Mouse (Mus musculus): Measurements from ENCODE around the gene Agbl5. TPM values are rescaled to one million over a fixed set of nuclear protein-coding genes. Genes with fewer than 3 reads are reported as not detected.

The Agbl5 gene
- polyA plus RNA-seq, 1 experiment from 2014 or later = 2.3 TPM

Other genes with a start within 250 kb of the Agbl5 start
- gene Slc35f6, start 240.8 kb upstream of the Agbl5 start, polyA plus RNA-seq (2018) = 88.8 to 137 TPM (median 120 TPM) in 3 replicates
- gene Cenpa, start 221.9 kb upstream of the Agbl5 start, polyA plus RNA-seq (2018) = 14.0 to 121 TPM (median 41.5 TPM) in 3 replicates
- gene Dpysl5, start 177.1 kb upstream of the Agbl5 start, polyA plus RNA-seq (2018) = not detected in 3 replicates
- 5.1 to 9.3 TPM (median 8.4 TPM) in 3 replicates for gene Mapre3, start 74.1 kb upstream of the Agbl5 start, polyA plus RNA-seq (2018)
- 39.8 to 53.8 TPM (median 45.4 TPM) in 3 replicates for gene Tmem214, start 20.7 kb upstream of the Agbl5 start, polyA plus RNA-seq (2018)
- gene Ost4, start 19.1 kb downstream of the Agbl5 start, polyA plus RNA-seq (2018) = 186 to 192 TPM (median 190 TPM) in 3 replicates
- 21.8 to 51.0 TPM (median 46.5 TPM) in 3 replicates for gene Emilin1, start 24.7 kb downstream of the Agbl5 start, polyA plus RNA-seq (2018)
- gene Khk, start 32.7 kb downstream of the Agbl5 start, polyA plus RNA-seq (2018) = 10.2 to 18.1 TPM (median 14.4 TPM) in 3 replicates
- gene Cgref1, start 56.9 kb downstream of the Agbl5 start, polyA plus RNA-seq (2018) = 0.17 TPM in 1 of 3 replicates, not detected in the others
- 68.1 to 87.2 TPM (median 71.0 TPM) in 3 replicates for gene Preb, start 71.7 kb downstream of the Agbl5 start, polyA plus RNA-seq (2018)
- not detected in 3 replicates for gene Tcf23, start 80.0 kb downstream of the Agbl5 start, polyA plus RNA-seq (2018)
- gene Atraid, start 159.6 kb downstream of the Agbl5 start, polyA plus RNA-seq (2018) = 73.4 to 150 TPM (median 103 TPM) in 3 replicates
- 3.3 to 6.2 TPM (median 5.1 TPM) in 3 replicates for gene Slc5a6, start 160.2 kb downstream of the Agbl5 start, polyA plus RNA-seq (2018)
- 5.8 to 16.7 TPM (median 7.3 TPM) in 3 replicates for gene Cad, start 166.1 kb downstream of the Agbl5 start, polyA plus RNA-seq (2018)
- not detected in 3 replicates for gene Dnajc5g, start 217.6 kb downstream of the Agbl5 start, polyA plus RNA-seq (2018)
- gene Slc30a3, start 219.5 kb downstream of the Agbl5 start, polyA plus RNA-seq (2018) = not detected in 3 replicates
- gene Trim54, start 228.0 kb downstream of the Agbl5 start, polyA plus RNA-seq (2018) = not detected in 3 replicates